Mouse (Mus musculus): ENCODE data around the gene Dbil5. TPM values are rescaled to one million over a fixed set of nuclear protein-coding genes. Genes with fewer than 3 reads are reported as not detected.

Gene Dbil5
- polyA plus RNA-seq, 1 experiment from 2014 or later, result 1.00 TPM

- Histone ChIP-seq H3K27ac (peak within 1 kb of the TSS; percentile 83), H3K27me3 (no peaks in the 10 kb centered on the region), H3K9ac (replicated peaks) (peak within 1 kb of the TSS; percentile 89), H3K36me3 (peaks cover 25% of the 10 kb centered on the region), H3K9me3 (no peaks in the 10 kb centered on the region), H3K4me3 (replicated peaks) (peak within 1 kb of the TSS; percentile 62), H3K4me2 (replicated peaks) (peak within 1 kb of the TSS; percentile 82), H3K4me1 (replicated peaks) (peaks cover 24% of the 10 kb centered on the region)
- peak; percentile 91 for ATAC-seq
- WGBS, result under 1% methylated on average over 61 of the region's 61 CpGs
Observed at GRCm38 (mm10) chr11:76242901-76243810, 25.7 kb downstream of the Dbil5 start, which contains the start of the genes Mrm3 and Glod4. Gene Mrm3 (plus strand): TSS chr11:76243715. Gene Glod4 (minus strand): TSS chr11:76243725.

GRCm38 (mm10) chr11:76243811-76244546 lies 26.6 kb downstream of the Dbil5 start:
- 4% methylated on average over 34 of the region's 34 CpGs for WGBS
- Histone ChIP-seq H3K4me1 (replicated peaks) (peaks cover 24% of the 10 kb centered on the region), H3K4me3 (replicated peaks) (peak overlapping the region; percentile 62), H3K4me2 (replicated peaks) (peak overlapping the region; percentile 82), H3K9me3 (no peaks in the 10 kb centered on the region), H3K36me3 (peaks cover 25% of the 10 kb centered on the region), H3K27ac (peak overlapping the region; percentile 83; the same call in 1 of the 2 replicates), H3K9ac (replicated peaks) (peak overlapping the region; percentile 89), H3K27me3 (no peaks in the 10 kb centered on the region)
- ATAC-seq, result no peak

GRCm38 (mm10) chr11:76246439-76246838 lies 29.0 kb downstream of the Dbil5 start:
- peaks cover 24% of the 10 kb centered on the region for H3K4me1 ChIP-seq (replicated peaks)
- no peak for ATAC-seq
- H3K4me3 ChIP-seq (replicated peaks), result no peak overlapping the region

GRCm38 (mm10) chr11:76247239-76247638 lies 29.8 kb downstream of the Dbil5 start:
- 47% methylated on average over 2 of the region's 2 CpGs for WGBS
- Histone ChIP-seq H3K27ac (no peak overlapping the region), H3K4me3 (replicated peaks) (no peak overlapping the region), H3K36me3 (peaks cover 32% of the 10 kb centered on the region), H3K4me2 (replicated peaks) (no peak overlapping the region), H3K4me1 (replicated peaks) (peaks cover 23% of the 10 kb centered on the region), H3K9me3 (no peaks in the 10 kb centered on the region), H3K9ac (replicated peaks) (no peak overlapping the region), H3K27me3 (no peaks in the 10 kb centered on the region)
- ATAC-seq, result no peak

More at GRCm38 (mm10) chr11:76246439-76246838, 29.0 kb downstream of the Dbil5 start:
- Histone ChIP-seq H3K9me3 (no peaks in the 10 kb centered on the region), H3K4me2 (replicated peaks) (no peak overlapping the region), H3K27ac (no peak overlapping the region), H3K27me3 (no peaks in the 10 kb centered on the region), H3K9ac (replicated peaks) (no peak overlapping the region), H3K36me3 (peaks cover 32% of the 10 kb centered on the region)

GRCm38 (mm10) chr11:76252036-76252435 lies 34.6 kb downstream of the Dbil5 start:
- H3K4me2 ChIP-seq (replicated peaks), result no peak overlapping the region
- no peaks in the 10 kb centered on the region for H3K9me3 ChIP-seq
- H3K27ac ChIP-seq, result no peak overlapping the region
- H3K9ac ChIP-seq (replicated peaks), result no peak overlapping the region
- H3K4me1 ChIP-seq (replicated peaks), result peaks cover 11% of the 10 kb centered on the region; the same call in 1 of the 2 replicates
- H3K27me3 ChIP-seq, result no peaks in the 10 kb centered on the region
- ATAC-seq, result no peak
- 62% methylated on average over 3 of the region's 3 CpGs for WGBS
- H3K36me3 ChIP-seq, result peaks cover 32% of the 10 kb centered on the region
- H3K4me3 ChIP-seq (replicated peaks), result no peak overlapping the region

- H3K4me2 ChIP-seq (replicated peaks), result no peak overlapping the region
- WGBS, result 59% methylated on average over 5 of the region's 5 CpGs
- H3K36me3 ChIP-seq, result peaks cover 42% of the 10 kb centered on the region
- H3K4me1 ChIP-seq (replicated peaks), result peaks cover 11% of the 10 kb centered on the region; the same call in 1 of the 2 replicates
- H3K4me3 ChIP-seq (replicated peaks), result no peak overlapping the region
- H3K9me3 ChIP-seq, result no peaks in the 10 kb centered on the region
- H3K27ac ChIP-seq, result no peak overlapping the region
- no peaks in the 10 kb centered on the region for H3K27me3 ChIP-seq
- ATAC-seq, result peak; percentile 86
- no peak overlapping the region for H3K9ac ChIP-seq (replicated peaks)
Observed at GRCm38 (mm10) chr11:76253145-76253917, 35.9 kb downstream of the Dbil5 start.

GRCm38 (mm10) chr11:76253918-76254264 lies 36.5 kb downstream of the Dbil5 start:
- Histone ChIP-seq H3K36me3 (peaks cover 40% of the 10 kb centered on the region), H3K9me3 (no peaks in the 10 kb centered on the region), H3K4me2 (replicated peaks) (no peak overlapping the region), H3K27me3 (no peaks in the 10 kb centered on the region), H3K9ac (replicated peaks) (no peak overlapping the region; the same call in 1 of the 2 replicates), H3K4me1 (replicated peaks) (peaks cover 11% of the 10 kb centered on the region; the same call in 1 of the 2 replicates), H3K27ac (no peak overlapping the region), H3K4me3 (replicated peaks) (no peak overlapping the region)
- no peak for ATAC-seq
- WGBS, result 73% methylated on average over 4 of the region's 4 CpGs

- ATAC-seq, result no peak
- no peak overlapping the region for H3K27ac ChIP-seq
Observed at GRCm38 (mm10) chr11:76255431-76256001, 38.1 kb downstream of the Dbil5 start.

GRCm38 (mm10) chr11:76256129-76256528 lies 38.7 kb downstream of the Dbil5 start:
- 51% methylated on average over 5 of the region's 5 CpGs for WGBS
- no peaks in the 10 kb centered on the region for H3K9me3 ChIP-seq
- no peak for ATAC-seq
- H3K27ac ChIP-seq, result 0 out of 2 replicates have a peak overlapping the region, but pooled peaks have one; percentile 2
- peaks cover 17% of the 10 kb centered on the region for H3K36me3 ChIP-seq
- peaks cover 29% of the 10 kb centered on the region for H3K4me1 ChIP-seq (replicated peaks)
- H3K4me3 ChIP-seq (replicated peaks), result no peak overlapping the region
- H3K4me2 ChIP-seq (replicated peaks), result no peak overlapping the region
- no peak overlapping the region for H3K9ac ChIP-seq (replicated peaks)
- H3K27me3 ChIP-seq, result no peaks in the 10 kb centered on the region

More at GRCm38 (mm10) chr11:76255431-76256001, 38.1 kb downstream of the Dbil5 start:
- Histone ChIP-seq H3K27me3 (no peaks in the 10 kb centered on the region), H3K9me3 (no peaks in the 10 kb centered on the region), H3K36me3 (peaks cover 23% of the 10 kb centered on the region), H3K4me2 (replicated peaks) (no peak overlapping the region), H3K4me3 (replicated peaks) (no peak overlapping the region), H3K9ac (replicated peaks) (0 out of 2 replicates have a peak overlapping the region, but pooled peaks have one; percentile 0), H3K4me1 (replicated peaks) (peaks cover 23% of the 10 kb centered on the region)
- WGBS, result 71% methylated on average over 4 of the region's 4 CpGs

GRCm38 (mm10) chr11:76257386-76257785 lies 40.0 kb downstream of the Dbil5 start:
- H3K27ac ChIP-seq, result no peak overlapping the region
- no peak for ATAC-seq
- 75% methylated on average over 4 of the region's 4 CpGs for WGBS
- peaks cover 42% of the 10 kb centered on the region for H3K4me1 ChIP-seq (replicated peaks)
- no peak overlapping the region for H3K4me2 ChIP-seq (replicated peaks)
- no peak overlapping the region for H3K9ac ChIP-seq (replicated peaks)
- peaks cover 14% of the 10 kb centered on the region for H3K36me3 ChIP-seq
- H3K4me3 ChIP-seq (replicated peaks), result no peak overlapping the region
- no peaks in the 10 kb centered on the region for H3K9me3 ChIP-seq
- no peaks in the 10 kb centered on the region for H3K27me3 ChIP-seq

GRCm38 (mm10) chr11:76258511-76258910 lies 41.1 kb downstream of the Dbil5 start:
- no peaks in the 10 kb centered on the region; the same call in 1 of the 2 replicates for H3K27me3 ChIP-seq
- H3K9ac ChIP-seq (replicated peaks), result no peak overlapping the region
- H3K9me3 ChIP-seq, result no peaks in the 10 kb centered on the region
- peaks cover 14% of the 10 kb centered on the region for H3K36me3 ChIP-seq
- 84% methylated on average over 6 of the region's 6 CpGs for WGBS
- no peak overlapping the region for H3K27ac ChIP-seq
- no peak for ATAC-seq
- no peak overlapping the region for H3K4me3 ChIP-seq (replicated peaks)
- peaks cover 53% of the 10 kb centered on the region for H3K4me1 ChIP-seq (replicated peaks)
- H3K4me2 ChIP-seq (replicated peaks), result no peak overlapping the region

All from midbrain, embryonic 13.5 days (tissue).